Mouse (Mus musculus) ovary, postnatal 10 days (tissue): ENCODE results near the gene Senp2.
"Not testable (repeated sequence)": the region's sequence is repeated elsewhere in the genome, so short reads cannot be mapped to it uniquely, and the experiment has no call there.

Experiments used
- DNase-seq: peaks from one replicate; pipeline ENCODE4 v3.0.0; 2022; ENCODE audit warnings: low spot score

Senp2 gene

DNA sequence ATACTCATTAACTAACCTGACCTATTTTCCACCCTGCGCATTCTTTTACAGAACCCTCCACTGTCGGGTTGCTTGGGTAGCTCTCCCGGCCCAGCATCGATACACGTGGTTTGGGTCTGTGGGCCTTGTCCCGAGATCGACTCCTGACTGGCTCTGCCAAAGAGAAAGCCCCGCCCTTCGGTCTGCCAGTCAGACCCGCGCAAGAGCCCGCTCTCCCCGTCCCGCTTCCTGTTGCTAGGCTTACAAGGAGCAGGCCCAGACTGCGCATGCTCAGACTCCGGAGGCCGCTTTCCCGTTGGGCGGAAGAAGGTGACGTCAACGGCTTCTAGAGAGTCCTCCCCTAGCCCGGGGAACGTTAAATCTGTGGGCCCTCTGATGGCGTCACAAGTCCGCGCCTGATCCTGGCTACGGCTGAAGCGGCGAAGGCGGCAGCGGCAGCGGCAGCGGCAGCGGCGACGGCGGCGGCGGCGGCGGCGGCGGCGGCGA, at the start of gene Senp2:
Gene Senp2, plus strand, starts transcription at position 386 of the 486 bp plus-strand sequence.
- DNase-seq: peak; percentile 99

DNA sequence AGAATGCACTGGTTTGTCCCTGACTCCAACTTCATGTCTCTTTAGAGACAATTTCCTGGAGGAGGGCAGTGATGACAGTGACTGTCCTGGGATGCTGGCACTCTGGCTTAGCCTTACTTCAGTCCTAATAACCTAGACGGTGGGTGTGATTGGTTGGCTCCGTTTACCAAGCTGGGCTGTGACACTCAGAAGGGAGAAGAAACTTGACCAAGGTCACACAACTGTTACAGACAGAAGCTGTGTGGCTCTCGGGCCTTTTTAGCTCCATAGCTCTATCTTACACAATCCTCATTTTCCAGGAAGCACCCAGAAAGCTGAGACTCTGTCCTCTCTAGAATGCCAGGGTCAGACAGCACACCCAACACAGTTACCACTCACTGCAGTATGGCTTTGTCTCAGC, 43.7 kb upstream of the Senp2 start:
- DNase-seq: no peak

DNA sequence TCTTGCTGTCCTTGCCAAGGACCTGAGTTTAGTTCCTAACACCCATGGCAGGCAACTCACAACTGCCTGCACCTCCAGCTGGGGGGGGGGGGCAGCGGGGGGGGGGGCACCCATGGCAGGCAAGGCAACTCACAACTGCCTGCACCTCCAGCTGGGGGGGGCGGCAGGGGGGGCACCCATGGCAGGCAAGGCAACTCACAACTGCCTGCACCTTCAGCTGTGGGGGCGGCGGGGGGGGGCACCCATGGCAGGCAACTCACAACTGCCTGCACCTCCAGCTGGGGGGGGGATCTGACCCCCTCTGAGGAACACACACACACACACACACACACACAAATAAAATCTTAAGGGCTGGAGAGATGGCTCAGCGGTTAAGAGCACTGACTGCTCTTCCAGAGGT, 39.4 kb upstream of the Senp2 start:
- no peak for DNase-seq

DNA sequence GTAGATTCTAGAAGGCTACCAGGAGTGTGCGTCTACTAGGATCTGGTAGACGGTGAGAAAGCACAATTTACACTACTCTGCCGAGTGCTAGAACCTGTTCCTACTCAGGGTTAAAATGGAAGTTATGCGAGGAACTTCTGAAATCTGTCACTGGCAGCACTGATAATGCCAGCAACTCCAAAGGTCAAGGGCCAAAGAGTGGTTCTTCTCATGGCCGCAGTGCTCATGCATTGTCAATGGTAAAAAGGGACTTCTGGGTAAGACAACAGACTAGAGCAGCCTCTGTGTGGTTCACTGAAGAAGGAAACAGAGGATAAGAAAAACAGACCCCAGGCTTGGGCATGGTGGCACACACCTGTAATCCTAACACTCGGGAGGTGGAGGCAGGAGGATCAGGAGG, 38.7 kb upstream of the Senp2 start:
- DNase-seq: no peak

DNA sequence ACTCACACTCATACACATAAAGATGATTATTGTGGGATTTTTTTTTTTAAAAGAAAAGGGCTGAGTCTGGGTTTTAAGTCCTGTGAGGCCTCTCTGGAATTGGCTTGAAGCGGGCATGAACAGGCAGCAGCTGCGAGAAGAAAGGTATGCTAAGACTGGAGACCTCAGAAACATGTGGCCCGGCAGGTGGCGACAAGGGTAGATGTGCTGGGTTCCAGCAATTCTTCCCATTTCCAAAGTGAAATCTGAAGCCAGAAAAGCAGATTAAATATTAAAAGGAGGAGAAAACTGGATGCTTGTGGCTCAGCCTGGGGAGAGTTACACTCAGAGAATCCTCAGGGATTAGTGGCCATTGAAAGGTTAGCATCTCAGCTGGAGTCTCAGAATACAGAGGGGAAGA, 37.8 kb upstream of the Senp2 start:
- DNase-seq: no peak

DNA sequence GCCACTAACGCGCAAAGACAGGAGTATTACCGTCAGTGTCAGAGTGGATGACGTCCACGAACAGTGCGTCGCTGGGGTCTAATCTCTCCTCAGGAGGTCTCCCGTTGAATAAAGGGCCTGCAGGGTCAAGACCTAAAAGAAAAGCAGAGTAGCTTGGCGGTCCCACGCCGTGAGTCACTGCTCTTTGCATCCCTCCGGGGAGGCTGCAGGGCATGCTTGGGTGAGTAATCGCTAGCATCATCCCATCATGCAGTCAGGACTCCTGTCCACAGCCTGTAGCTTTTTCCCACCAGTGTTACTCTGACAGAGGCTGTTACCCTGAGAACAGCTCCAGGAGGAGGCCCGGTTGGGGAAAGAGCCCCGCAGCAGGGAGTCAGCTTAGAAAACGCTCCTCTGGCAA, 33.1 kb upstream of the Senp2 start:
- no peak for DNase-seq

DNA sequence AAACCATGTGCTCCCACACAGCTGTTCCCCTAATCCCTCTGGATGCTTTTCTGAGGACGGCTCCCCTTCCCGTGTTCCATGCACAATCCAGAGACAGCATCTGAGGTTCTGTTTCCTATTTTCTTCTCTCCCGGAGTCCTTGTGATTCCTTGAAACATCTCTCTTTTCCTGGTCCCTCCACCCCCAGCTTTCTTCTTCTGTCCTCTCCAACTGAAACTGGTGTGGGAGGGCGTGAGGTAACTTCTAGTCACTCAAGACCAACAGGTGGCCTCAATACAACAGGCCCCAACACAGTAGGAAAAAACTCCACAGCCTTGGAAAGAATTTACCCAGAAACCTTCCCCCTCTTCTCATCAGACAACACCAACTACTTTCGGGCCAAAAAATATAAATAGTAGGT, 31.9 kb upstream of the Senp2 start:
- DNase-seq: no peak

DNA sequence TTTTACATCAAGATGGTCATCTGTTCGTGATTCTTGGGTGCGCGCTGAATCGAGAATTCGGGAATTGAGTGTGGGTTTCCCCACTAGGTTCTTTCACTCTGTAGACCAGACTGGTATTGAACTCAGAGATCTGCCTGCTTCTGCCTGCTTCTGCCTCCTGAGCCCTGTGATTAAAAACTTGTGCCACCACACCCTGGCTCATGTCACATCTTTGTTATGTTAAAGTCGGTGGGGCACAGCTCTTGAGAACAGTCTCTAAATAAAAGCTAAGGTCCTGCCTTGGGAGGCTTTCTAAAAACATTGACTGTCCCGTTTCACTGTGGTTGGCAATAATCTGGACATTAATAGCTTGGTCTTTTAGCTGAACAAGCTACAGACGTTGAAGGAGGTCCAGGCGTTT, 26.1 kb upstream of the Senp2 start:
- DNase-seq: no peak

DNA sequence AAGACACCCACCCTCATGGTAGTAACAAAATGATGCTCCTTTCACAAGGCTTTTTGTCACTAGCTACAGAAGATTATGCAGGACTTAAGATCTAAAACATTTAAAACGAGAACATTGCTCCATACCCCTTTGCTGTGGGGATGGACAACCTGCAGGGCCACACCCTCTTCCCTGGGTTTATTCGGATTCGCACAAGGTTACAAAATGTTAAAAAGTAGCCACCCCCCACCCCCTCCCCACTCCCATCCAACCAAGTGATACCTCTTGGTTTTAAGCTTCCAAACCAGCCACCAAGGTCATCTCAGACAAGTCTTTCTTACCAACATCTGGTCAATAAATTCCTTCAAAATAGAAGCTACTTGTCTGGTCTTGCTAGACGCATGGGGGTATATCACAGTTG, 25.7 kb upstream of the Senp2 start:
- DNase-seq: no peak

DNA sequence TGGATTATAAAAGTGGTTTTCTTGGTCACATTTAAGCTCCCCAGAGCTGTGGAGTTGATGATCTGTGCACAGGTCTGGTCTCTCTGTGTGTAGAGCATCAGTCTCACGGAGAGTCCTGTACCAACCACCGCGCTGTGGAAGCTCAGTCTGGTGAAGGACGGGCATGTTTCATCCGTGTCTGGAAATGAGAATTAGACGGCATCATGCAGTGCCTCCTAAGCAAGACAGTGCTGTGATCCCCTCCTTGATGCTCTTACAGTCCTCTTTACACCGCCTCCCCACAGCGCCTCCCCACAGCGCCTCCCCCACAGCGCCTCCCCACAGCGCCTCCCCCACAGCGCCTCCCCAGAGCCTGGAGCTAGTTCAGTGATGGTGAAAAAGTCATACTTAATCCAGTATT, 25.2 kb upstream of the Senp2 start:
- no peak for DNase-seq

DNA sequence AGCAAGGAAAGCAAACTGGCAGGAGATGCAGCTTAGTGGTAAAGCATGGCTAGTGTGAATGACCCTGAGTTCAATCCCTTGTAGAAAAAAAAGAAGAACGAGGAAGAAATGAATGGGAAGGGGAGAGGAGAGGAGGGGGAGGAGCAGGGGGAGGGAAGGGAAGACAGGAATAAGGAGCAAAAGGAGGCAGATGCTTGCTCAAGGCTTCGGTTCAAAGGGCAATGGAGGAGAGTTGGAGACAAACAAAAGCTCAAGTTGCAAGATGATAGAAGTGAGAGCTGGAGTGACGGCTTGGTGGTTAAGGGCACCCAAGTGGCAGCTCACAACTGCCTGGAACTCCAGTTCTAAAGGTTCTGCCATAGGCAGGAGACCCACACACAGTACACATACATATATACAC, 23.1 kb upstream of the Senp2 start:
- DNase-seq: no peak

DNA sequence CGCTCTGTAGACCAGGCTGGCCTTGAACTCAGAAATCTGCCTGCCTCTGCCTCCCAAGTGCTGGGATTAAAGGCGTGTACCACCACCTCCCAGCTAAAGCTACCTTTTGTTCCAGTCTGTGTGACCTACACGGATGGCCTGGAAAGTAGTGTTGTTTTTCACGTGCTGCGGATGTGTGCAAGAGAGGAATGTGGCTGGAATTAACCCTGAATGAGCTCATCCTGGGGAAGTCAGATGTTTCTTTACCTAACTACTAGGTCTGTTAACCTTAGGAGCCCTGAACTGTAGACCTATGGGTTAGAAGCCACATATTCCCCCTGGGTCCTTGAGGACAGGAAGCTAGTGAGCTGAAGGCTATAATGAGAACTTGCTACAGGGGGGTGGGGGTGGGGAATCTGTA, 21.3 kb upstream of the Senp2 start:
- no peak for DNase-seq

DNA sequence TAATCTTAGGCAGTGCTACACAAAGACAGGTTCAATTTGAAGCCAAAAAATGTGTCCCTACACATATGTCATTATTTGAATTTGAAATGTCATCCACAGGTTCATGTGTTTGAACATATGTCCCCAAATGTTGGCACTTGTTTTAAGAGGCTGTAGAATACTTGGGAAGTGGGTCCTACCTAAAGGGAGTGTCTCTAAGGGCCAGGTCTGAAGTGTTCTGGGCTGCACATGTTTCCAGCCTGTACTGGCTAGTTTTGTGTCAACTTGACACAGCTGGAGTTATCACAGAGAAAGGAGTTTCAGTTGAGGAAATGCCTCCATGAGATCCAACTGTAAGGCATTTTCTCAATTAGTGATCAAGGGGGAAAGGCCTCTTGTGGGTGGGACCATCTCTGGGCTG, 18.4 kb upstream of the Senp2 start:
- DNase-seq: not testable (repeated sequence)

DNA sequence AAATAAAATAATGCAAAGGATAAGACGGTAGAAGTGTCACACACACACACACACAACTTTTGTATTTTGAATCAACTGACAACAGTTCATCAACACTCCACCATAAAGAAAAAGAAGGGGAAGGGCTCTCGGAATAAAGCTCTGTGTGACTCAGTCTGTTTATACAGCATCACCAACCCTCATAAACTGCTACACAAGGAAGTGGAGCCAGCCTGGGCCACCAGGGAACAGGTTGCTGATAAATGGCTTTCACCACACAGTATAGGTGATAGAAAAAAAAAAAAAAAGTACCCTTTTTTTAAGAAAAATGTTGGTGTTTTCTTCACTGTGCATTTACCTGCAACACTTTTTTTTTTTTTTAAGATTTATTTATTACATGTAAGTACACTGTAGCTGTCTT, 17.5 kb upstream of the Senp2 start:
- no peak for DNase-seq

DNA sequence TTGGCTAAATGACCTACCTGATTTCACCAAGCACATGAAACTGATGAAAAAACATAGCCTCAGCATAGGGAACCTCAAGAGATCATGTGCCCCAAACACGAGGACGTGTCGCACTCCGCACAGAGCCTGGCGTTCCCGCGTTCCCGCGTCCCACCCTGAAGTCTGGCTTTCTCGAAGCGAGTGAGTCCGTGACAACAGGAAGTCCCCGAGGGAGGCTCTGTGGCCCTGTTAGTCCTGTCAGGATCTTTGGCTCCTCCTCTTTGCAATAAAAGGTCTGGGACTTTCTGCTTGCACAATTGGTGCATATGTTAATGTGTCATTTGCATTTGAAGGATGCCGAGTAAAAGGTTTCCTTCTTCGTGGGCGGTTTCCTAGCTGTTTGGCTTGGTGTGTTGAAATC, 14.0 kb upstream of the Senp2 start, which contains the start of gene Liph:
Gene Liph, minus strand, starts transcription at position 360 of the 400 bp plus-strand sequence.
- DNase-seq: no peak

DNA sequence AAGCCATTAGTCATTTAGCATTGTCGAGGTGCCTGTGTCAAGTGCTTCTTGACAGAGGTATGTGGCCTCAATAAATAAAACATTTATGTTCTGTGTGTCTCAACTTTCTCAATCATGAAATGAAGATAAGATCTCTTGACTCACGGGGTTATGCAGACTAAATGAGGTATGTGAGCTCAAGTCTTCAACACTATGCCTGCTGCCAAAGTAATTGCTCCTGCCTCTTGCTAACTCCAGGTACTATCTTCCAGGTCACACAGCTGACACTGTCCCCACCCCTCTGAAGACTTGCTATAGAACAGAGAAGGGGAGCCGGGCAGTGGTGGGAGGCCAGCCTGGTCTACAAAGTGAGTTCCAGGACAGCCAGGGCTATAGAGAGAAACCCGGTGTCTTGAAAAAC, 12.9 kb upstream of the Senp2 start:
- no peak for DNase-seq

DNA sequence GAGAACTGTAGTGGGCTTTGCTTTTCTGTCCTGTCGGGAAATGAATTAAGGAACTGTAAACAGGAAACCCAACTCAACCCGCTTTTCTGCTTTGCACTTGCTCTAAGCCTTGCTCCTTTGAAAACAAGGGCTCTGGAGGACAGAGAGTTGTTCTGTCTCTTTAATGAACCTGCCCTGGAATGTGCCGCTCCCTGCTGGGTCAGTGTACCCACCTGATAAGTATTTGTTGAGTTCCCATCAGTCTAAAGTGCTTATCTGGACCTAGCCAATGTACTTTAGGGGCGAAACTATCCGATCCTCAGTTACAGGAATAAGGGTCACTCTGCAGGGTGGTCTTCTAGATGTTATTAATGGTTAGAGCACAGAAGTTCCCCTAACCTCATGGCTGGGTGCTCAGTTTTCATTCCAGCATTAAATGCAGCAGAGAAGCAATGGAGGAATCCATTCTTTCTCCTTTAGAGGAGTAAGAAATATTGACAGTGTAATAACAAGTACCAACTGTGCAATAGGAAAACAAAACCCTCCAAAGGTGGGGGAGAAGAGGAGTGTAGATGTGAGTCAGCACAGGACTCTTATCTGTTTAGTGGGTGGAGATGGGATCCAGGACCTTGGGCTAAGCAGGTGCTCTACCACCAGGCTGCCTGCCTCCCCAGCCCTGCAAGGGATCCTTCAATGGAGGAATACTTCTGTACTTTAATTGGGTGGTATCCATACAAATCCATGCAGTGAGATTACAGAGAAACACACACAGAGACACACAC, 12.2 kb upstream of the Senp2 start:
- no peak for DNase-seq

DNA sequence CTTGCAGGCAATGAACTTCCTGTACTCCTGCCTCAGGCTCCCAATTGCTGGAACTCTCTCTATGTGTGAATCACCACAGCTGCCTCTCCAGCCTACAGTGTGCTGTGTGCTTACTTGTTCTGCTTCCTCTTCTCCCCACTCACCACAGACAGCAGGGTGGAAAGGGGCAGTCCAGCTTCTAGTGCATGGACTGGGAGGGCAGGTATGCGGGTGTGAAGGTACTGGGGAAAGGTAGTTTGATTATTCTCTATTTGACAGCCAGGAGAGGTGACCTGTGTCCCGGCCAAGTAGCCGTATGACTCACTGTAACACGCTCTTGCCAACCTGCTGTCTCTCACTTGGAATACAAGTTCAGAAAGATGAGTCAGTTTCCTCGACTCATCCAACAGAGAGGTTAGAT, 11.2 kb upstream of the Senp2 start:
- DNase-seq: no peak

DNA sequence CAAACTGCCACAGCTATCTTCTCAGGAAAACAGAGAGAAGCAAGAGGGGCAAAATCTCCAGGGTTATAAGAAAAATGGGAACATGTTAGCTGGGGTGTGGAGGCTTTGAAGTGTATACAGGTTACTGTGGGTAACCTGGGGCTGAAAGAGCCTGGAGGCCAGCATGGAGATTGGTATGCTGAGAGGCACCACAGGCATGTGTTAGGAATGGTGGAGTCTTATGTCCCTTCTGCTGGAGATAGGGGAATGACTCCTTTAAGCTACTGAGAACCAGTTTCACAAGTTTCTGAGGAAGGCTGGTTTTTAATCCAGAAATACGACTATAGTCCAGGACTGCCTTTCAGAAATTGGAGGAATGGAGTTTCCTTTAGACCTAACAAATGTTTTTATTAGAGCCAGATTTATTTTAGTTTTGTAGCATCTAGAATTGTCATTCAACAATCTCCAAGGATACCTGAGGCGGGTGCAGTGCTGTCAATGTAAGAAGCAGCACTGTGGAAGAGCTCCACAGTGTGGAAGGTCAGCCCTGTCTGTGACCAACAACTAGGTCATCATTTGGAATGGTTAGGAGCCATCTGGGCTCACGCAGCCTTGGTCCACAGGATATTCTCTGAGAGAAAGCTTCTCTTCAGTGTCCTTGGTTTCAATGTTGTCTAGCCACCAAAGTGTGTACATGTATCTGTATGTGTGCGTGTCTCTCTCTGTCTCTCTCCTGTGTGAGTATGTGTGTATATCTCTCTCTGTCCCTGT, 9.2 kb upstream of the Senp2 start:
- DNase-seq: no peak

DNA sequence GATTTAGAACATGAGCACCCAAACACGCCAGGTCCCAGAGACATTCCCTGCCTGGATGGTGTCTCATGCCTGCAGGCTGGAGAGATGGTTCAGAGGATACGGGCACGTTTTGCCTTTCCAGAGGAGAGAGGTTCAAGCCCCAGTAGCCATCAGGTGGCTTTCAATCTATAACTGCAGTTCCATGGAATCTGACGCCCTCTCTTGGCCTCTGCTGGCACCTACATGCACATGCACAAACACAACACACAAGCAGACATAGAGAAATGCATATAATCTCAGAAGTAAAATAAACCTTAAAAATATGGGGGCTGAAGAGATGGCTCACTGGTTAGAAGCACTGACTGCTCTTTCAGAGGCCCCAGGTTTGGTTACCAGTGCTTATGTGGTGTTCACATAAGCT, 8.1 kb upstream of the Senp2 start:
- no peak for DNase-seq

DNA sequence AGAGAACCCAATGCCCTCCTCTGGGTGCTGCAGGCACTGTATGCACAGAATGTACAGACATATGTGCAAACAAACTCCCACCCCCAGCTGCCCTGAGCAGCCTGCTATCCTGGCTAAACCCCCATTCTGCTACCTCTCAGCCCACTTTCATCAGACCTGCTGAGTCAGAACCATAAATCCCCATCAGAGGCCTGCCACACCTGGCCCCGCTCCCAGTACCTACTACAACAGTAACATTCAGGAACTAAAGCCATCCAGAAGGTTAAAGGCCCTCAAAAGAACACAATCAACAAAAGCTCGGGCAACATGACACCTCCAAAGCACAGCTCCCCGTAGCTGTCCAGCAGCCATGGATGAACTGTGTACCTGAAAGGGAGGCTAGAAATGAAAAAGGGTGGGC, 7.7 kb upstream of the Senp2 start:
- DNase-seq: no peak

DNA sequence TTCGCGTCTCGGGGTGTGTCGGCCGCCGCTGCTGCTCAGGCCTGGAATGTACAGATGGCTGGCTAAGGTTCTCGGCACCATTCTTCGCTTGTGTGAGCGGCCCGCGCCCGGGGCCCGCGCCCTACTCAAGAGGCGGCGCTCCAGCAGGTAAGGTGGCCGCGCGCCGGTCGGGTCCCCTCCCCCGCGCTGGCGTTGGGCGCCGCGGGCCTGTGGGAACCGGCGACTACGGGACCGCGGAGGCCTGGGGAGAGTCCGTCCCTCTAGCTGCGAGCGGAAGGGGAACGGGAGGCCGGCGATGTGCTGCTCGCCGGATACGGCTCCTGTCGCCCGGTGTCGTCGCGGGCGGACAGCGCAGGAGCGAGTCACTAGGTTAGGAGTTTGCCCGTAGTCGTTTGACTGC, 312 bp downstream of the Senp2 start:
- DNase-seq: no peak

DNA sequence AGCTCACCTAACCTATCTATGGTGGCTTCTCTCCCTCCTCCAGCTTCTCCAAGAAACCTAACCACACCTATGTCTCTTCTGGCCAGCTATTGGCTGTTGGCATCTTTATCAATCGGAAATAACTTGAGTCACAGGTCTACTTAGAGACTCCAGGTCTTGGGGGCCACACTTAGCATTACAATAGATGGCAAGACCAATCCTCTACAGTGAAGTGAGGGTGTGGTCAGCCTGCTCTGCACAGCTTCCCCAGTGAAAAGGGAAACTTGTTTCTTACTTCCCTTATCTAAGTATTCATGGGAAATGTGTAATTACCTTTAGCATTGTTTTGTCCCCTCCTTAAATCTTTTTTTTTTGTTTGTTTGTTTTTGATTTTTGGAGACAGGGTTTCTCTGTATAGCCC, 6.3 kb downstream of the Senp2 start:
- DNase-seq: no peak

DNA sequence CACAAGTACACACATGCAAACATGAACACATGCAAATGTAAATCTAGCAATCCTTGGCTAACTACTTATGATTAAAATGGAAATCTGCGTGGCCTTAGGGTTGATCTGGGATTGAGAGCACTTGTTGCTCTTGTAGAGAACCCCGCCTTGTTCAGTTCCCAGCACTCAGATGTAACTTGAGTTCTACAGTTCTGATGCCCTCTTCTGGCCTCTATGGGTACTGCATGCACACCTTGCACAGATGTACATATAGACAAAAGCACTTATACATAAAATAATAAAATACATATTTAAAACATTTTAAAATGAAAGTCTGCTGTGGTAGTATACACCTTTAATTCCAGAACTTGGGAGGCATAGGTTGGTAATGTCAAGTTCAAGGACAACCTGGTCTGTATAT, 12.8 kb downstream of the Senp2 start:
- no peak for DNase-seq
